Mouse (Mus musculus) adrenal gland, postnatal 25 days (tissue): ENCODE measurements around the gene Rerg. TPM values are rescaled to one million over a fixed set of nuclear protein-coding genes. Genes with fewer than 3 reads are reported as not detected.

Source experiments
- DNase-seq: peaks from one replicate; pipeline ENCODE4 v3.0.0; 2021; ENCODE audit warnings: mixed read lengths
- long read RNA-seq: library from polyadenylated mRNA; stranded (forward); transcript quantifications from one replicate; pipeline ENCODE4 v2.0.0, GENCODE M21; 2021
- total RNA-seq: library from RNA; stranded (reverse); gene quantifications from 2 replicates; pipeline ENCODE4 v1.2.3, GENCODE M21; 2021

Rerg gene
- 137 and 174 TPM in 2 replicates for total RNA-seq
- long read RNA-seq, transcript Rerg-202 (5 exons, 2,262 nt), result major isoform, 257 of 280 reads
- long read RNA-seq, partial matches to known transcripts, result 1 of 280 reads
- long read RNA-seq, other reads (novel, unspliced or antisense), result 18 of 280 reads

DNA sequence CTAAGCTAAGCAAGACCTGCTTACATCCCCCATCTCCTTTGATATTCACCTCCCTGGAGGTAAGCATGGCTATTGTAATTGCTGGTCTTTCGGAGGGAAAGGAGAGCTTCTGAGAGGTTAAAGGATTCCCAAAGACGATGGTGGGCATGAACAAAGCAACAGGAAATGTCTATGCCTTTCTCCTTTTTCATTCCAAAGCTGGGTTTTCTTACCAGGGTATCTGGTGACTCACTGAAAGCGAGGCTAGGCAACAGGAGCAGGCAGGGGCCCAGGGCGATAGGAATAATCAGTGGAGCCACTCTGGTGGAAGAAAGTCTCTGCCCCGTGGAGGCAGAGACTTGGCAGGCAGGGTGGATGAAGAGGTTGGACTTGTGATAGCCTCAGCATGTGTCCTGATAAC is at the start of gene Rerg:
Gene Rerg (minus strand): TSS at position 272 of the 400 bp plus-strand sequence.
- no peak for DNase-seq

- no peak for DNase-seq
Measured at GRCm38 (mm10) chr6:137217841-137218463, 47.7 kb upstream of the Rerg start.

DNA sequence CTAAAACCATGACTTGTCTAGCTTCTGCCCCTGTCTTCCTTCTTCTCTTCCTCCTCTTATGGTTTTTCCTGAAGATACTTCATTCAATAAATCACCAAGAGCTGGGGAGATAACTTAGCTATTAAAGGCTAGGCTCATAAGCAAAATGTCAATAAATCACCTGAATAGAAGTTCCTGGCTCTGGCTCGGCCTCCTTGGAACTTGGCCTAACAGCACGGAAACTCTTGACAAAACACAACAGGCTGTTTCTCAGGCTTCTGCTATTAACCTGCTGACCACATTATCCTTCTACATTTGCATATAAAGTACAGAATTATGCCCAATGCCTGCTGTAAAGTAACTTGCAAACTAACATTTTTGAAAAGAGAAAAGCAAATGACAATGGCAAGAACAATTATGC is 41.1 kb upstream of the Rerg start:
- DNase-seq, result no peak

DNA sequence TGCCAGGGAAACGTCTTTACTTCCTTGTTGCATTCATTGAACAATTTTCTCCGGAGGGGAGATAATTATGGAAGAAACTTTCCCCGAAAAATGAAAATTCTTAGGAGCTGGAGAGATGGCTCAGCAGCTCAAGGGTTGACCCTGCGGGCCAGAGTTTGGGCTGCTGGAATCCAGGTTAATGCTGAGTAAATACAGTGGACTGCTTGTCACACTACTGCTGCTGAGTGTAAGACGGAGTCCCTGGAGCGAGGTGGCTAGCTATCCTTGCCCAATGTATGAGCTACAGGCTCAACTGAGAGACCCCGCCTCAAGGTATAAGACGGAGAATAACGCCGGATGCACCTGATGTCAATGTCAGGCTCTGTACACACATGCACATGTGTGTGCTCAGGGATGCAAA is 40.7 kb upstream of the Rerg start:
- no peak for DNase-seq

- peak; percentile 55 for DNase-seq
Measured at GRCm38 (mm10) chr6:137209992-137210391, 39.7 kb upstream of the Rerg start.

GRCm38 (mm10) chr6:137207126-137207525 is 36.8 kb upstream of the Rerg start:
- DNase-seq, result no peak

GRCm38 (mm10) chr6:137205662-137206400 is 35.5 kb upstream of the Rerg start:
- no peak for DNase-seq

DNA sequence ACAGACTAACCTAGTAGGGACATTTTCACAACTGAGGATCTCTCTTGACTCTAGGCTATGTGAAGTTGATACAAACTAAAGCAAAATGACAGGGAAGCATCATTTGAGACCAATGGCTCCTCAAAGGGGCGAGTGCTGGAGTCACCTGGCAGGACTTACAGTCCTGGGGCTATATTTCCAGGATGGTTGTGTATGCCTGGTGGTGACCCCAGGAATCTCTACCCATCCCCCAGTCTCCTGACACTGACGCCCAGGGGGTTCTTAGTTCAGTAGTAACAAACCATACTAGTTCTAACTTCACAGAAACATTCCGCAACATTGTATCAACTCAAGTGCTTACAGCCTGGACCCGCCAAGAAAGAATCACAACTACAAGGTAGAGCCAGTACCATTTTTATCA is 32.4 kb upstream of the Rerg start:
- DNase-seq, result no peak

- DNase-seq, result no peak
Measured at GRCm38 (mm10) chr6:137201578-137201977, 31.3 kb upstream of the Rerg start.

GRCm38 (mm10) chr6:137201166-137201565 is 30.9 kb upstream of the Rerg start:
- DNase-seq, result no peak

DNA sequence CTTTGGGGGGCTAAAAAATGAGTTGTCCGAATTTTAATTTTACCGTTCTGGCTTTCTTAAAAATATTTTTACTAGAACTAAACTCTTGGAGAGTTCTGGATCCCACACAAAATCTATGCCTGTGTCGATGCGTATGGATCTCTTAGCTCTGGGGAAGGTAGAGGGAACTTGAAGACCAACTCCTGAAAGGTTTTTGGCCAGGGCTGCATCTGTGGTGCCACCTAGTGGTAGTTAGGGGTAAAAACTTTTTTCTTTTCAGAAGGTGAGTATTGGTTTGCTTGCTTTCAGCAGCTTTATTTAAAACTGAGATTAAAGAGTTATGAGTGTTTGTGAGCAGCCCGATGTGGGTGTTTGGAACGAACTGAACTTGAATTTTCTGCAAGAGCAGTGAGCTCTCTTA is 21.8 kb upstream of the Rerg start:
- peak; percentile 13 for DNase-seq

GRCm38 (mm10) chr6:137191026-137191425 is 20.7 kb upstream of the Rerg start:
- DNase-seq, result no peak

GRCm38 (mm10) chr6:137190577-137190976 is 20.3 kb upstream of the Rerg start:
- DNase-seq, result no peak

DNA sequence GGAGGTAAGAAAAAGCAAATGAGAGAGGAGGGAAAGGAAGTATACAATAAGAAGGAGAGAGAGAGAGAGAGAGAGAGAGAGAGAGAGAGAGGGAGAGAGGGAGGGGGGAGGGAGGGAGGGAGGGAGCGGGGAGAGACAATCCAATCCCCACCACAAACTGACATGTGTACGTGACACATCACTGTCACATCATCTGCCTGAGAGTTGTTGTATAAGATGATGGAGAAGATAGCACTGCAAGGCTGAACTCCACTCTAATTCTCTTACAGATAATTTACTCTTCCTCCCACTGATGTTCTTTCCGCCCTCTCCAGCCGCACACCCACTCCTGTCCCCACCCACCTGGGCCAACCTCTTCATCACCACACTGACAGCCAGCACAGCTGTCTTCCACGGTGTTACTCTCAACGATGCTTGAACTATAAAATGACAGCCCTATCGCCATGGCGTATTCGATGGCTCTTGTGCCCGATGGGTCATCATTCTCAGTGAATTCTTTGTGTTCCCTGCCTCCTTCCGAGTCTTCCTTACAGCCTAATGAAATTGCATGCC is 18.2 kb upstream of the Rerg start:
- DNase-seq, result no peak

- DNase-seq, result no peak
Measured at GRCm38 (mm10) chr6:137187426-137187825, 17.1 kb upstream of the Rerg start.

DNA sequence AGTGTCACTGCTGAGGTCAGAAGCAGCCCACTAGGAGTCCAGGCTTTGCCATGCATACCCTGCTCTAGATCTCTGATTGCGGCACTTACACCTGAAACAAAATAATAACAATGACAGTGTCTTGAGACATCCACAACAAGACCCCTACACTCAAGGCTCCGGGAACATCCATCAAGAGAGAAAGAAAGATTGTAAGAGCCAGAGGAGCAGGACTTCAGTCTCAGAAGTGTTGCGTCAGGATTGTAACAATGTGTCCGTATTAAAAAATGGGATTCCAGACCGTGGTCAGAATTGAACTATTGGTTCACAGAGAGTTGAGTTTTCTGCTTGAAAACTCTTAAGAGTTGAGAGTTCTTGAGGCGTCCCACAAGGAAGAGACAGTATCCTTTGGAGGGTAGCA is 10.3 kb upstream of the Rerg start:
- DNase-seq, result no peak

- no peak for DNase-seq
Measured at GRCm38 (mm10) chr6:137180115-137180514, 9.8 kb upstream of the Rerg start.

DNA sequence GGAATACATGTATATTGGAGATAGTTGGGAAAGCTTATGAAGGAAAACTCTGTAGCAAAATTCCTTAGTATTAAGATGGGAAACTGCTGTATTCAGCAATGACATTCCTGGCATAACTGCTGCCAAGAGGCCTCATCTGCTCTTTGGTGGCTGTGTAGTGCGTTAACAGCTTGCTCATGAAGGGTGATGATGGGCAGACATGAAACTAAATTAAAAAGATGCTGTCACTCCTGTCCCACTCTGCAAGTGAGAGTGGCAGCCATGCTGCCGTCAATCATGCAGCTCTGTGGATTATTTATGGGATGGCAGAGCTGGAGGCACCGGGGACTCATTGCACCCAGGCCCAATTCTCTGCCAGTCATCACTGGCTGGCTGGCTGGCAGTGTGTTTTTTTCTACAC is 8.7 kb upstream of the Rerg start:
- no peak for DNase-seq

- no peak for DNase-seq
Measured at GRCm38 (mm10) chr6:137170646-137171045, 349 bp upstream of the Rerg start.

GRCm38 (mm10) chr6:137169171-137169968 is 927 bp downstream of the Rerg start:
- DNase-seq, result peak; percentile 98

- no peak for DNase-seq
Measured at GRCm38 (mm10) chr6:137166843-137167242, 3.5 kb downstream of the Rerg start.

GRCm38 (mm10) chr6:137163571-137163970 is 6.7 kb downstream of the Rerg start:
- DNase-seq, result no peak

- no peak for DNase-seq
Measured at GRCm38 (mm10) chr6:137163061-137163460, 7.2 kb downstream of the Rerg start.
